Mouse (Mus musculus): ENCODE measurements around the gene Unc13b. TPM values are rescaled to one million over a fixed set of nuclear protein-coding genes. Genes with fewer than 3 reads are reported as not detected.
"Not testable (repeated sequence)": the region's sequence is repeated elsewhere in the genome, so short reads cannot be mapped to it uniquely, and the experiment has no call there.

Unc13b gene
- polyA plus RNA-seq, 1 experiment from 2014 or later = 24.6 TPM

GRCm38 (mm10) chr4:43129750-43130149 is 71.0 kb downstream of the Unc13b start:
- no peak overlapping the region for H3K27ac ChIP-seq (replicated peaks)
- no peaks in the 10 kb centered on the region for H3K4me1 ChIP-seq
- H3K4me2 ChIP-seq (replicated peaks) = no peak overlapping the region
- no peaks in the 10 kb centered on the region for H3K9me3 ChIP-seq
- ATAC-seq (ENCODE audit: low FRiP score, low read depth) = no peak
- no peaks in the 10 kb centered on the region for H3K27me3 ChIP-seq
- no peaks in the 10 kb centered on the region for H3K36me3 ChIP-seq
- H3K9ac ChIP-seq (replicated peaks) = no peak overlapping the region
- H3K4me3 ChIP-seq = no peak overlapping the region
- WGBS = 85% methylated on average over 3 of the region's 3 CpGs

GRCm38 (mm10) chr4:43142610-43143009 is 83.9 kb downstream of the Unc13b start:
- ATAC-seq (ENCODE audit: low FRiP score, low read depth) = no peak
- Histone ChIP-seq H3K27ac (replicated peaks) (no peak overlapping the region), H3K9me3 (no peaks in the 10 kb centered on the region), H3K36me3 (peaks cover 3% of the 10 kb centered on the region; the same call in 1 of the 2 replicates), H3K9ac (replicated peaks) (no peak overlapping the region), H3K4me1 (no peaks in the 10 kb centered on the region), H3K27me3 (no peaks in the 10 kb centered on the region), H3K4me3 (no peak overlapping the region), H3K4me2 (replicated peaks) (no peak overlapping the region)
- 97% methylated on average over 1 of the region's 1 CpGs for WGBS

GRCm38 (mm10) chr4:43152413-43152812 is 93.7 kb downstream of the Unc13b start:
- not testable (repeated sequence) for H3K4me1 ChIP-seq; H3K27ac ChIP-seq (replicated peaks); H3K4me2 ChIP-seq (replicated peaks); H3K9me3 ChIP-seq; H3K27me3 ChIP-seq; H3K36me3 ChIP-seq; ATAC-seq (ENCODE audit: low FRiP score, low read depth); H3K9ac ChIP-seq (replicated peaks); H3K4me3 ChIP-seq
- 93% methylated on average over 4 of the region's 4 CpGs for WGBS

- no peak for ATAC-seq (ENCODE audit: low FRiP score, low read depth)
- Histone ChIP-seq H3K9ac (replicated peaks) (no peak overlapping the region), H3K27me3 (no peaks in the 10 kb centered on the region), H3K27ac (replicated peaks) (no peak overlapping the region), H3K9me3 (no peaks in the 10 kb centered on the region), H3K36me3 (no peaks in the 10 kb centered on the region), H3K4me3 (no peak overlapping the region), H3K4me2 (replicated peaks) (no peak overlapping the region), H3K4me1 (peaks cover 7% of the 10 kb centered on the region)
- 59% methylated on average over 3 of the region's 3 CpGs for WGBS
Observed at GRCm38 (mm10) chr4:43160045-43160444, 101.3 kb downstream of the Unc13b start.

GRCm38 (mm10) chr4:43161124-43161657 is 102.4 kb downstream of the Unc13b start:
- no peak for ATAC-seq (ENCODE audit: low FRiP score, low read depth)
- Histone ChIP-seq H3K9me3 (no peaks in the 10 kb centered on the region), H3K27ac (replicated peaks) (no peak overlapping the region), H3K4me2 (replicated peaks) (no peak overlapping the region), H3K27me3 (no peaks in the 10 kb centered on the region), H3K4me3 (no peak overlapping the region), H3K4me1 (peaks cover 7% of the 10 kb centered on the region), H3K9ac (replicated peaks) (no peak overlapping the region), H3K36me3 (no peaks in the 10 kb centered on the region)
- 94% methylated on average over 3 of the region's 3 CpGs for WGBS

GRCm38 (mm10) chr4:43163205-43163604 is 104.5 kb downstream of the Unc13b start:
- 76% methylated on average over 3 of the region's 3 CpGs for WGBS

GRCm38 (mm10) chr4:43165403-43166005 is 106.8 kb downstream of the Unc13b start:
- ATAC-seq (ENCODE audit: low FRiP score, low read depth) = no peak
- no peak overlapping the region for H3K4me3 ChIP-seq
- 91% methylated on average over 12 of the region's 12 CpGs for WGBS
- H3K9ac ChIP-seq (replicated peaks) = no peak overlapping the region
- no peak overlapping the region for H3K27ac ChIP-seq (replicated peaks)
- H3K4me1 ChIP-seq = no peaks in the 10 kb centered on the region
- no peaks in the 10 kb centered on the region for H3K9me3 ChIP-seq
- no peak overlapping the region for H3K4me2 ChIP-seq (replicated peaks)
- H3K27me3 ChIP-seq = no peaks in the 10 kb centered on the region
- no peaks in the 10 kb centered on the region for H3K36me3 ChIP-seq

More at GRCm38 (mm10) chr4:43163205-43163604, 104.5 kb downstream of the Unc13b start:
- H3K4me2 ChIP-seq (replicated peaks) = no peak overlapping the region
- H3K9me3 ChIP-seq = no peaks in the 10 kb centered on the region
- H3K9ac ChIP-seq (replicated peaks) = no peak overlapping the region
- no peak overlapping the region for H3K27ac ChIP-seq (replicated peaks)
- H3K4me3 ChIP-seq = no peak overlapping the region
- H3K27me3 ChIP-seq = no peaks in the 10 kb centered on the region
- H3K4me1 ChIP-seq = peaks cover 7% of the 10 kb centered on the region
- ATAC-seq (ENCODE audit: low FRiP score, low read depth) = no peak
- no peaks in the 10 kb centered on the region for H3K36me3 ChIP-seq

GRCm38 (mm10) chr4:43170028-43170427 is 111.3 kb downstream of the Unc13b start:
- no peak overlapping the region for H3K27ac ChIP-seq (replicated peaks)
- WGBS = 96% methylated on average over 3 of the region's 3 CpGs
- H3K4me2 ChIP-seq (replicated peaks) = no peak overlapping the region
- no peaks in the 10 kb centered on the region for H3K4me1 ChIP-seq
- no peaks in the 10 kb centered on the region for H3K27me3 ChIP-seq
- ATAC-seq (ENCODE audit: low FRiP score, low read depth) = no peak
- H3K36me3 ChIP-seq = no peaks in the 10 kb centered on the region
- H3K9me3 ChIP-seq = no peaks in the 10 kb centered on the region
- no peak overlapping the region for H3K4me3 ChIP-seq
- H3K9ac ChIP-seq (replicated peaks) = no peak overlapping the region

GRCm38 (mm10) chr4:43177126-43177525 is 118.4 kb downstream of the Unc13b start:
- no peak for ATAC-seq (ENCODE audit: low FRiP score, low read depth)
- no peaks in the 10 kb centered on the region for H3K36me3 ChIP-seq
- H3K4me3 ChIP-seq = no peak overlapping the region
- H3K27me3 ChIP-seq = no peaks in the 10 kb centered on the region
- no peaks in the 10 kb centered on the region for H3K4me1 ChIP-seq
- no peak overlapping the region for H3K4me2 ChIP-seq (replicated peaks)
- H3K9ac ChIP-seq (replicated peaks) = no peak overlapping the region
- no peak overlapping the region for H3K27ac ChIP-seq (replicated peaks)
- no peaks in the 10 kb centered on the region for H3K9me3 ChIP-seq
- WGBS = 93% methylated on average over 2 of the region's 2 CpGs

- WGBS = 93% methylated on average over 8 of the region's 8 CpGs
- H3K9me3 ChIP-seq = no peaks in the 10 kb centered on the region
- H3K36me3 ChIP-seq = peaks cover 13% of the 10 kb centered on the region
- no peak overlapping the region for H3K4me3 ChIP-seq
- H3K27me3 ChIP-seq = no peaks in the 10 kb centered on the region
- no peak overlapping the region for H3K9ac ChIP-seq (replicated peaks)
- H3K27ac ChIP-seq (replicated peaks) = no peak overlapping the region
- ATAC-seq (ENCODE audit: low FRiP score, low read depth) = no peak
- H3K4me1 ChIP-seq = 0 out of 2 replicates have a peak, but pooled peaks cover 3% of the 10 kb centered on the region
- H3K4me2 ChIP-seq (replicated peaks) = no peak overlapping the region
Observed at GRCm38 (mm10) chr4:43182474-43183168, 123.9 kb downstream of the Unc13b start.

GRCm38 (mm10) chr4:43187439-43187838 is 128.7 kb downstream of the Unc13b start:
- no peak overlapping the region for H3K4me2 ChIP-seq (replicated peaks)
- 17% methylated on average over 2 of the region's 2 CpGs for WGBS
- no peak overlapping the region for H3K9ac ChIP-seq (replicated peaks)
- no peak for ATAC-seq (ENCODE audit: low FRiP score, low read depth)
- no peak overlapping the region for H3K27ac ChIP-seq (replicated peaks)
- H3K4me1 ChIP-seq = 0 out of 2 replicates have a peak, but pooled peaks cover 3% of the 10 kb centered on the region
- H3K9me3 ChIP-seq = no peaks in the 10 kb centered on the region
- peaks cover 13% of the 10 kb centered on the region for H3K36me3 ChIP-seq
- H3K4me3 ChIP-seq = no peak overlapping the region
- H3K27me3 ChIP-seq = no peaks in the 10 kb centered on the region

- no peak overlapping the region for H3K4me2 ChIP-seq (replicated peaks)
- no peaks in the 10 kb centered on the region for H3K36me3 ChIP-seq
- H3K27ac ChIP-seq (replicated peaks) = no peak overlapping the region
- no peak overlapping the region for H3K4me3 ChIP-seq
- no peak for ATAC-seq (ENCODE audit: low FRiP score, low read depth)
- H3K4me1 ChIP-seq = 0 out of 2 replicates have a peak, but pooled peaks cover 3% of the 10 kb centered on the region
- no peaks in the 10 kb centered on the region for H3K27me3 ChIP-seq
- 95% methylated on average over 5 of the region's 5 CpGs for WGBS
- H3K9me3 ChIP-seq = no peaks in the 10 kb centered on the region
- no peak overlapping the region for H3K9ac ChIP-seq (replicated peaks)
Observed at GRCm38 (mm10) chr4:43189381-43189780, 130.6 kb downstream of the Unc13b start.

All from midbrain, embryonic 12.5 days (tissue).